Mouse (Mus musculus): ENCODE results near the gene Tbl1x.

Tbl1x gene

DNA sequence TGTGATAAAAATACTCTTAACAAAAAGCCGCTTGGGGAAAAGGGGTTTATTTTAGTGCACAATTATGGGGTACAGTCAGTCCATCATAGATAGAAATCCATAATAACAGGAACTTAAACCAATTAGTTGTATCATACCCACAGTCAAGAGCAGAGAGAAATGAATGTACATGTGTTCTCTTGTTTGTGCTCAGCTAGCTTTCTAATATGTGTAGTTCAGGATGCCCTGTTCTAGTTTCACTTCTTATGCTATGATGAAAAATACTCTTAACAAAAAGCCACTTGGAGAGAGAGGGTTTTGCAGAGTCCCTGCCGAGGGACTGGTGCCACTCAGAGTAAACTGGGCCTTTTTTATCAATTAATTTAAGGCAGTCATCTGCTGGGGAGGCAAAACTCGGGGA is 101.1 kb downstream of the Tbl1x start:
- DNase-seq (ENCODE audit: low read depth, low spot score): peak; percentile 2
- no peaks in the 10 kb centered on the region for H3K27me3 ChIP-seq (ENCODE audit: control insufficient read depth, insufficient read depth, low read length, poor library complexity, severe bottlenecking)
- H3K36me3 ChIP-seq (ENCODE audit: control insufficient read depth, insufficient read depth, low read length, poor library complexity, severe bottlenecking): no peaks in the 10 kb centered on the region

DNA sequence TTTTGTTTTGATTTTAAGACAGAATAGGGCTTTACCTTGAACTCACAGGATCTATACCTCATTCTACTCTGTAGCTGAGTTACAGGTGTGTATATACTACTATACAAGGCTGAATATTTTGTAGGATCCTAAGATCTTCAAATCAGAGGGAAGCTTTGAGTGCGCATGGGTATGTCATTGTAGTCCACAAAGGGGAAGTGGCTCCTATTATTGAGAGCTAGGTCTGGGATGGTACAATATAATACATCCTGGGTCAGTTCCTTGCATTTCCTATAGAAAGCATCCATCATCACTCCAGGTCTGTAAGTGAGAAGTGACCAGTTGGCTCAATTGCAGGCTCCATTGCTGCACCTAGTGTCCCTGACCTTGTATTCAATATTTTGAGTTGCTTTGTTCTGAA is 102.2 kb downstream of the Tbl1x start:
- no peaks in the 10 kb centered on the region for H3K36me3 ChIP-seq (ENCODE audit: control insufficient read depth, insufficient read depth, low read length, poor library complexity, severe bottlenecking)
- H3K27me3 ChIP-seq (ENCODE audit: control insufficient read depth, insufficient read depth, low read length, poor library complexity, severe bottlenecking): no peaks in the 10 kb centered on the region
- no peak for DNase-seq (ENCODE audit: low read depth, low spot score)

DNA sequence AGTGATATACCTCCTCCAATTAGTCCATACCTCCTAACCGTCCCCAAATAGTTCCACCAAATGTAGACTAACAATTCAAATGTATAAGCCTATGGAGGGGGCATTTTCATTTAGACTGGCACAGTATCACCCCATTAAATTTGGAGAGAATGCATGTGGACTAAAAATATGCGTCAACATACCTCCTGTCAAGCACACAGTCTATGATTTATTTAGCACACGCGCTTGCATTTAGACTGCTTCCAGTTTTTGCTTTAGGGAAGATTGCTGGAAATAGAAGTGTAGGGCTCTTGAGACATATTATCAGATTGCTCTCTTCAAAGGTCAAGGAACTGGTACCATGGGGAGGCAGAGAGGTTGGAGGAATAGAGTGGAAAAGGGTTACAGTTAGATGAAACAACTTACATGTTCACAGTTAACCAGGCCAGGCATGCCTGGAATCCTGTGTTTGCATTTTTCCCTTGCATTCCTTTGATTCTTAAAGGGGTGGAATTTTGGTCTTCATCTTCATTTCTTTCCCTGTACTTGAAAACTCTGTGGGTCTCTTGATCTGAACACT is 105.0 kb downstream of the Tbl1x start:
- Histone ChIP-seq H3K27me3 (ENCODE audit: control insufficient read depth, insufficient read depth, low read length, poor library complexity, severe bottlenecking) (no peaks in the 10 kb centered on the region), H3K36me3 (ENCODE audit: control insufficient read depth, insufficient read depth, low read length, poor library complexity, severe bottlenecking) (no peaks in the 10 kb centered on the region)
- DNase-seq (ENCODE audit: low read depth, low spot score): no peak

GRCm38 (mm10) chrX:77617368-77618144 is 106.7 kb downstream of the Tbl1x start:
- DNase-seq (ENCODE audit: low read depth, low spot score): no peak
- H3K36me3 ChIP-seq (ENCODE audit: control insufficient read depth, insufficient read depth, low read length, poor library complexity, severe bottlenecking): no peaks in the 10 kb centered on the region
- no peaks in the 10 kb centered on the region for H3K27me3 ChIP-seq (ENCODE audit: control insufficient read depth, insufficient read depth, low read length, poor library complexity, severe bottlenecking)

DNA sequence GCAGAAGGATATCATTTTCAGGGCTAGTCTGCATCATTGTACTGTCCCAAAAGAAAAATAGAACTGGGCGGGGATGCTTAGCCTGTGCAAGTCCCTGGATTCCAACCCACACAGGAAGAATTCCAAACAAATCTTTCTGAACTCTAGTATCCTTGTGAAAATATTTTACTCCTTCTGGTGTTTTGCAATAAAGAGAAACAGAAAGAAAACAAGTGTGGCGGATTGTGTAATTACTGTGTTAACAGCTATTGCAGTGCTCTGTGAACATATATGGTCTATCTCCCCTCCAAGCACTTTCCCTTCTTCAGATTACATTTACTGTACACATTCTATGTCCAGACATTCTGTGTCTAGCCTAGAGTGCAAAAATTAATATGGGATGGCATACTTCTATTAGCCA is 119.6 kb downstream of the Tbl1x start:
- DNase-seq (ENCODE audit: low read depth, low spot score): no peak
- H3K27me3 ChIP-seq (ENCODE audit: control insufficient read depth, insufficient read depth, low read length, poor library complexity, severe bottlenecking): no peaks in the 10 kb centered on the region
- H3K36me3 ChIP-seq (ENCODE audit: control insufficient read depth, insufficient read depth, low read length, poor library complexity, severe bottlenecking): no peaks in the 10 kb centered on the region

DNA sequence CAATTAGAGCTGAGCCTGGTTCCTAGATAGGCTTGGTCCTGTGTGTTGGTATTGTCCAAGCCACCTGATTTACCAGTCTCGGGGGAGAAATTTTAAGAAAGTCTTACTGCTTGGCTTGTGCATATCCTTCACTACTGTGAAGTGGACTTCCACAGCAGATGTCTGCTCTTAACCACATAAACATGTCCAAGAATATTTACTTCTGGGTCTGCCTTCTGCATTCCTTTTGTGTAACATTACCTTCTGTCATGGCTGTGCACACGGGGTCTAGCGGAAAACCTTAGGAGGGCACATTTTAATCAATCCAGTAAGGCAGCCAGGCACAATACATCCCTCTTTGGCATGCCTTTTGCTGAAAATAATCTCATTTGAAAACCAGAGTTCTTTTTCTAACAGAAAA is 125.7 kb downstream of the Tbl1x start:
- Histone ChIP-seq H3K27me3 (ENCODE audit: control insufficient read depth, insufficient read depth, low read length, poor library complexity, severe bottlenecking) (no peaks in the 10 kb centered on the region), H3K36me3 (ENCODE audit: control insufficient read depth, insufficient read depth, low read length, poor library complexity, severe bottlenecking) (no peaks in the 10 kb centered on the region)
- DNase-seq (ENCODE audit: low read depth, low spot score): no peak

- no peaks in the 10 kb centered on the region for H3K36me3 ChIP-seq (ENCODE audit: control insufficient read depth, insufficient read depth, low read length, poor library complexity, severe bottlenecking)
- DNase-seq (ENCODE audit: low read depth, low spot score): peak; percentile 73
- no peaks in the 10 kb centered on the region for H3K27me3 ChIP-seq (ENCODE audit: control insufficient read depth, insufficient read depth, low read length, poor library complexity, severe bottlenecking)
Measured at GRCm38 (mm10) chrX:77638076-77638475, 127.3 kb downstream of the Tbl1x start.

DNA sequence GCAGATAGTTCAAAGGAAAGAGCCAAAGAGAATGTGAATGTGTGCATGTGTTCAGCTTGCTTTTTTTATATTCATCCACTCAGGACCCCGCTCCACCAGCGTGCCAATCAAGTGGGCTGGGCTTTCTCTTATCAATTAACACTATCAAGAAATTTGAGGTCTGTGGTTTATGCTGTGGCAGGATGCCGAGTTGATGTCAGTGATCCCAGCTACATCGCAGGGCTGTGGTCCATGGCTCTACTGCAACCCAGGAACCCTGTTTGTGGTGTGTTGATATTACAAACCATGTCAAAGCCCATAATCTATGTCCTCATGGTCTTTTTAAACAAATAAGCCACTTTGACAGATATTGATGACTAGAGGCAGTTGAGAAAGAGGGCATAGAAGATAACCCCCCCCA is 129.5 kb downstream of the Tbl1x start:
- no peak for DNase-seq (ENCODE audit: low read depth, low spot score)
- Histone ChIP-seq H3K27me3 (ENCODE audit: control insufficient read depth, insufficient read depth, low read length, poor library complexity, severe bottlenecking) (no peaks in the 10 kb centered on the region), H3K36me3 (ENCODE audit: control insufficient read depth, insufficient read depth, low read length, poor library complexity, severe bottlenecking) (no peaks in the 10 kb centered on the region)

GRCm38 (mm10) chrX:77646164-77646563 is 135.4 kb downstream of the Tbl1x start:
- H3K27me3 ChIP-seq (ENCODE audit: control insufficient read depth, insufficient read depth, low read length, poor library complexity, severe bottlenecking): no peaks in the 10 kb centered on the region
- DNase-seq (ENCODE audit: low read depth, low spot score): no peak
- 0 out of 2 replicates have a peak, but pooled peaks cover 2% of the 10 kb centered on the region for H3K36me3 ChIP-seq (ENCODE audit: control insufficient read depth, insufficient read depth, low read length, poor library complexity, severe bottlenecking)

- no peak for DNase-seq (ENCODE audit: low read depth, low spot score)
- Histone ChIP-seq H3K36me3 (ENCODE audit: control insufficient read depth, insufficient read depth, low read length, poor library complexity, severe bottlenecking) (0 out of 2 replicates have a peak, but pooled peaks cover 2% of the 10 kb centered on the region), H3K27me3 (ENCODE audit: control insufficient read depth, insufficient read depth, low read length, poor library complexity, severe bottlenecking) (no peaks in the 10 kb centered on the region)
Measured at GRCm38 (mm10) chrX:77650246-77650645, 139.4 kb downstream of the Tbl1x start.

GRCm38 (mm10) chrX:77662030-77662429 is 151.2 kb downstream of the Tbl1x start:
- DNase-seq (ENCODE audit: low read depth, low spot score): no peak
- Histone ChIP-seq H3K36me3 (ENCODE audit: control insufficient read depth, insufficient read depth, low read length, poor library complexity, severe bottlenecking) (0 out of 2 replicates have a peak, but pooled peaks cover 4% of the 10 kb centered on the region), H3K27me3 (ENCODE audit: control insufficient read depth, insufficient read depth, low read length, poor library complexity, severe bottlenecking) (no peaks in the 10 kb centered on the region)

DNA sequence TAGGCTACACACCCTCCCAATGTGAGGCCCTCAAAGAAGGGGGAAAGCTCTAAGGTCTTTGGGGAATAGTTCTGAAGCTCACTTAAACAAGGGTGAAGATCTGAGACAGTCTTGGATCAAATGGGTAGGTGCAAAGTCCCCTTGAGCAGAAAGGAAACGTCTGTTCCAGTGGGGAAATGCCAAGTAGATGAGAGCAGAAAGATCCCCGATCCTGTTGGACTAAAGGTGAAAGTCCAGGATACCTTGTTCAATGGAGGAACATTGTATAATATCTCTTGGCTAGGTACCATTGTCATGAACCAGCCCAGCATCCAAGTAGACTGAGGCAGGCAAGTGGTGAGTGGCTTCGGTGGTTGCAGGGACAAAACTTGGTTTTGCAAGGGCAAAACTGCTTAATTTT is 152.5 kb downstream of the Tbl1x start:
- 0 out of 2 replicates have a peak, but pooled peaks cover 2% of the 10 kb centered on the region for H3K36me3 ChIP-seq (ENCODE audit: control insufficient read depth, insufficient read depth, low read length, poor library complexity, severe bottlenecking)
- no peaks in the 10 kb centered on the region for H3K27me3 ChIP-seq (ENCODE audit: control insufficient read depth, insufficient read depth, low read length, poor library complexity, severe bottlenecking)
- no peak for DNase-seq (ENCODE audit: low read depth, low spot score)

- H3K27me3 ChIP-seq (ENCODE audit: control insufficient read depth, insufficient read depth, low read length, poor library complexity, severe bottlenecking): no peaks in the 10 kb centered on the region
- no peak for DNase-seq (ENCODE audit: low read depth, low spot score)
- 0 out of 2 replicates have a peak, but pooled peaks cover 2% of the 10 kb centered on the region for H3K36me3 ChIP-seq (ENCODE audit: control insufficient read depth, insufficient read depth, low read length, poor library complexity, severe bottlenecking)
Measured at GRCm38 (mm10) chrX:77665030-77665429, 154.2 kb downstream of the Tbl1x start.

DNA sequence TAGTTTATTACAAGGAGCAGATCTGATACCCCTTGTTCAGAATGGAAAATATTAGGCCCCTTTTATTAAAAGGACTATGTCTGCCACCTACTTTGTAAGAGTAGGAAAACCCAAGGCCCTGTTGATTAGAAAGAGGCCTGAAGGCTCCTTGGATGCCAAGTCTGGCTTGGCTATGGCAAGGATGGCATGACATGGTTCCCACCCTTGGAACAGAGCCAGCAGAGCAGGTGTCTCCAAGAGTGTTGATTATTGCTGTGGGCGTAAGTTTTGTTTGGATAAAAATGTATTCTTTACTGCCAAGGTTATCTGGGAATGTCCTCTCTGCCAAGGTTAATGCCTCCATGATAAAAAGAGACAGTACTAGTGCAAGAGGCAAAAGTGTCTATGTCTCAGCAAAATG is 156.1 kb downstream of the Tbl1x start:
- Histone ChIP-seq H3K36me3 (ENCODE audit: control insufficient read depth, insufficient read depth, low read length, poor library complexity, severe bottlenecking) (0 out of 2 replicates have a peak, but pooled peaks cover 2% of the 10 kb centered on the region), H3K27me3 (ENCODE audit: control insufficient read depth, insufficient read depth, low read length, poor library complexity, severe bottlenecking) (no peaks in the 10 kb centered on the region)
- DNase-seq (ENCODE audit: low read depth, low spot score): no peak

GRCm38 (mm10) chrX:77667441-77667840 is 156.6 kb downstream of the Tbl1x start:
- DNase-seq (ENCODE audit: low read depth, low spot score): no peak
- no peaks in the 10 kb centered on the region for H3K27me3 ChIP-seq (ENCODE audit: control insufficient read depth, insufficient read depth, low read length, poor library complexity, severe bottlenecking)
- H3K36me3 ChIP-seq (ENCODE audit: control insufficient read depth, insufficient read depth, low read length, poor library complexity, severe bottlenecking): no peaks in the 10 kb centered on the region
